Mouse (Mus musculus): ENCODE measurements around the gene Slc22a16. TPM values are rescaled to one million over a fixed set of nuclear protein-coding genes. Genes with fewer than 3 reads are reported as not detected.

The Slc22a16 gene
- total RNA-seq, 2 experiments from 2014 or later: not detected

Other genes with a start within 250 kb of the Slc22a16 start
- gene Cdk19, start 230.8 kb upstream of the Slc22a16 start, total RNA-seq (2021): 10 to 100 TPM; 47.5 to 49.0 TPM
- gene Ddo, start 59.7 kb downstream of the Slc22a16 start, total RNA-seq (2021): 10 to 100 TPM; 12.4 to 13.9 TPM
- 1 to 10 TPM; 2.3 to 3.0 TPM for gene Mettl24, start 112.9 kb downstream of the Slc22a16 start, total RNA-seq (2021)